Mouse (Mus musculus) heart, postnatal 0 days (tissue): ENCODE measurements around the gene Nudt7. TPM values are rescaled to one million over a fixed set of nuclear protein-coding genes. Genes with fewer than 3 reads are reported as not detected.
A peak's percentile ranks its signal among the peaks of the same experiment; 100 is the strongest.

Source experiments
- ATAC-seq: fragments of 200-750 bp; cut with Nextera tagmentation; 2 replicates; pipeline ENCODE4 v1.8.0; 2017; ENCODE audit warnings: low read depth, moderate number of reproducible peaks, moderate library complexity; ENCODE audit not compliant: insufficient read depth
- DNase-seq: peaks from one replicate; pipeline ENCODE4 v3.0.0-alpha.2; 2016; ENCODE audit warnings: low spot score
- H3K27ac ChIP-seq: fragments of 300-500 bp; sonication (generic); 2 replicates; pipeline ENCODE4 v1.5.1; 2014; ENCODE audit warnings: low read depth, mild to moderate bottlenecking
- H3K27me3 ChIP-seq: fragments of 300-500 bp; sonication (generic); 2 replicates; pipeline ENCODE4 v1.6.1; 2014; ENCODE audit warnings: low read length, mixed read lengths; ENCODE audit not compliant: control insufficient read depth, insufficient read depth
- H3K36me3 ChIP-seq: fragments of 300-500 bp; sonication (generic); replicated peaks from 2 replicates; pipeline ENCODE4 v1.6.1; 2014; ENCODE audit warnings: low read length, mixed read lengths; ENCODE audit not compliant: control insufficient read depth, insufficient read depth
- H3K4me1 ChIP-seq: fragments of 300-500 bp; sonication (generic); 2 replicates; pipeline ENCODE4 v1.6.1; 2014; ENCODE audit warnings: antibody characterized with exemption; ENCODE audit not compliant: control insufficient read depth, insufficient read depth
- H3K4me2 ChIP-seq: fragments of 300-500 bp; sonication (generic); 2 replicates; pipeline ENCODE4 v1.6.1; 2014; ENCODE audit warnings: low read depth, mild to moderate bottlenecking, low read length, moderate library complexity
- H3K4me3 ChIP-seq: fragments of 300-500 bp; sonication (generic); 2 replicates; pipeline ENCODE4 v1.5.1; 2014; ENCODE audit warnings: low read depth, low read length
- H3K9ac ChIP-seq: fragments of 300-500 bp; sonication (generic); replicated peaks from 2 replicates; pipeline ENCODE4 v1.6.1; 2014; ENCODE audit warnings: low read depth, low read length, mixed read lengths
- H3K9me3 ChIP-seq: fragments of 300-500 bp; sonication (generic); replicated peaks from 2 replicates; pipeline ENCODE4 v1.6.1; 2016; ENCODE audit warnings: low read length; ENCODE audit not compliant: control insufficient read depth
- CTCF ChIP-seq: IDR thresholded peaks from 2 replicates; pipeline ENCODE4 v1.5.1; 2016; ENCODE audit warnings: antibody characterized with exemption, control low read depth, low read depth
- EP300 ChIP-seq: IDR thresholded peaks from 2 replicates; pipeline ENCODE4 v1.6.1; 2016; ENCODE audit warnings: antibody characterized with exemption, low read depth
- WGBS: fragments of 180-500 bp; shearing (Covaris S2); extraction: QIAGEN DNeasy Blood & Tissue Kit; methylation state at CpG from one replicate; pipeline ENCODE4 v1.1.7; 2014; 5-methylcytosine and 5-hydroxymethylcytosine counted together
- polyA plus RNA-seq: library from polyadenylated mRNA; unstranded; fragments of >200 nt; fragmentation: Nextera tagmentation; extraction: Ambion mirVana; gene quantifications from 2 replicates; pipeline ENCODE4 v1.2.1, GENCODE M21; 2015
- total RNA-seq: library from RNA; depleted of rRNA; stranded (reverse); fragments of >200 nt; gene quantifications from 2 replicates; pipeline ENCODE4 v1.2.3, GENCODE M21; 2014; ENCODE audit warnings: low replicate concordance

Nudt7 gene
- total and polyA plus RNA-seq, 2 experiments from 2014 or later: 25.3 to 66.5 TPM

DNA sequence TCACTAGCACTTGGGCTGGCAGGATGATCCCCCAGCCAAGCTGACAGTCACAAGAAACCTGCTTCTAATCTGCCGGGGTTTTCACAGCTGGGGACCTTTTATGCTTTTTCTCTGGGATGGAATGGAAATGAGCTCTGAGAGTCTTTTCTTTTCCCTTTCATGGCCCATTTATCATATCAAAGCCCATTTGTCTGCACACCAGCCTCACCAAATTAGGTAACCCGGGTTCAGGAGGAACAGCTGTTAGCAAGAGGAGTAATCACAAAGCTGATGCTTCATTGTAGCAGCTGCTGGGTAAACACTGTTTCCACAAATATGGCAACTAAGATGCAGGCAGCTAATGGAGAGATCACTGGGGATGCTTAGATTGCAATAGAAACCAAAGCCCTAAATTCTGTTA, 17.3 kb upstream of the Nudt7 start:
- no peak for ATAC-seq
- WGBS: 2% methylated on average over 2 of the region's 2 CpGs

DNA sequence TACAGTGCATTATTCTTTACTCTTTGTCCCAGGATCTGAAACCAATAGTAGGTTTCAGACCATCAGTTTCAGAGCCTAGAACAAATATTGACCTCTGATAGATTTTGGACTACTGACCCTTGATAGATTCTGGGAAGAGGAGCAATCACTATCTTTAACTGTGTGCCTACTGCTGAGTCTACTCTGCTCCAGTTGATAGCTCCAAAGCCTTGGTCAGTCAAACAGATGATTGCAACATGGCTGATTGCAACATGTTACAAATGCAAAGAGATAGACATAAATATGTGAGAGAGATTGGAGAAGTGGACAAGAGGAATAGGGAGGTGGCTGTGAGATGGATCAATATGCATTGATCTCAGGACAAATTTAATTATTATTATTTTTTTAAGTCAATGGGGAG, 15.9 kb upstream of the Nudt7 start:
- Histone ChIP-seq H3K27me3 (no peaks in the 10 kb centered on the region), H3K36me3 (no peaks in the 10 kb centered on the region), H3K9me3 (no peaks in the 10 kb centered on the region), H3K4me1 (no peaks in the 10 kb centered on the region), H3K4me2 (no peak overlapping the region), H3K4me3 (no peak overlapping the region), H3K9ac (no peak overlapping the region), H3K27ac (no peak overlapping the region)
- ATAC-seq: no peak
- TF ChIP-seq EP300 (no peak), CTCF (no peak)
- DNase-seq: no peak

More for the DNA sequence above, 17.3 kb upstream of the Nudt7 start:
- Histone ChIP-seq H3K36me3 (no peaks in the 10 kb centered on the region), H3K4me2 (no peak overlapping the region), H3K4me3 (no peak overlapping the region), H3K27ac (no peak overlapping the region), H3K9me3 (no peaks in the 10 kb centered on the region), H3K27me3 (no peaks in the 10 kb centered on the region), H3K9ac (no peak overlapping the region), H3K4me1 (no peaks in the 10 kb centered on the region)
- no peak for DNase-seq
- TF ChIP-seq CTCF (no peak), EP300 (no peak)

DNA sequence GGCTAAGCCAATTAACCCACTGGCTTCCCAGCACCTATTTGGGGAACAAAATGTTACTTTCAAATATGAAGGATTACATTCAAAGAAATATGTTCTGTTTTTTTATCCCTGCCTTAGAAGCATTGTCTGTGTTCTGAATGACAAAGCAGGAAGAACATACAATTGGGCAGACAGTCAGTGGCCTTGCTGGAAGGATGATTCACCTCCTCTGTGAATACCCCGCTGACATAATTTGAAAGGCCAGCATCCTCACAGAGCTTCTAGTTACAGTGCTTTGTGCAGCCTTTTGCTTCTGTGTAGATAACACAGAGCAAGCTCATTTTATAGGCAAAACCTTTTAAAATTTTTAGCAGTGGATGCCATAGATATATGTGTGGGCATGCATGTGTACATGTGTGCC, 11.6 kb upstream of the Nudt7 start:
- Histone ChIP-seq H3K27me3 (no peaks in the 10 kb centered on the region), H3K9ac (no peak overlapping the region), H3K36me3 (no peaks in the 10 kb centered on the region), H3K4me1 (no peaks in the 10 kb centered on the region), H3K27ac (peak overlapping the region; percentile 2; the same call in 1 of the 2 replicates), H3K4me2 (no peak overlapping the region), H3K4me3 (no peak overlapping the region), H3K9me3 (no peaks in the 10 kb centered on the region)
- TF ChIP-seq EP300 (no peak), CTCF (no peak)
- no peak for DNase-seq
- ATAC-seq: no peak
- WGBS: 82% methylated on average over 1 of the region's 1 CpGs

DNA sequence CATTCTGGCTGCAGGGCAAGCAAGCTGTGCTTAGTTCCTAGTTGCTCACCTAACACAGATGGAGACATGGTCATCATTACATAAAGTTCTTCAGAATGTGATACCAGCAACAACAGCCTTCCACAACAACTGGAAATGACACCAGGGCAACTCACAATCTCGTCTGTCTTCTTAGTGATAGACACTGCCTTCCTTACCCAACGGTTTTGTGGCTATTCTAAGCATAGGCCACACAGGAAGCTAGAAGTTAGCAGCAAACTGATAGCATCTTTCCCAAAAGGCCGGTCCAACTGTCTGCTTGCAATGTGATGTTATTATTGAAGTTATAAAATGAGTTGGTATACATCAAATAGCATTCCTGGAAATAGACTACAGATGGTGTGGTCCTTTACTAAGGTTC, 9.7 kb upstream of the Nudt7 start:
- 24% methylated on average over 3 of the region's 3 CpGs for WGBS
- no peaks in the 10 kb centered on the region for H3K4me1 ChIP-seq
- ATAC-seq: no peak
- H3K27me3 ChIP-seq: no peaks in the 10 kb centered on the region
- DNase-seq: no peak
- no peak for TF ChIP-seq EP300
- TF ChIP-seq CTCF: no peak
- no peaks in the 10 kb centered on the region for H3K36me3 ChIP-seq
- no peaks in the 10 kb centered on the region for H3K9me3 ChIP-seq
- no peak overlapping the region for H3K27ac ChIP-seq
- H3K4me2 ChIP-seq: no peak overlapping the region
- no peak overlapping the region for H3K4me3 ChIP-seq
- H3K9ac ChIP-seq: no peak overlapping the region

DNA sequence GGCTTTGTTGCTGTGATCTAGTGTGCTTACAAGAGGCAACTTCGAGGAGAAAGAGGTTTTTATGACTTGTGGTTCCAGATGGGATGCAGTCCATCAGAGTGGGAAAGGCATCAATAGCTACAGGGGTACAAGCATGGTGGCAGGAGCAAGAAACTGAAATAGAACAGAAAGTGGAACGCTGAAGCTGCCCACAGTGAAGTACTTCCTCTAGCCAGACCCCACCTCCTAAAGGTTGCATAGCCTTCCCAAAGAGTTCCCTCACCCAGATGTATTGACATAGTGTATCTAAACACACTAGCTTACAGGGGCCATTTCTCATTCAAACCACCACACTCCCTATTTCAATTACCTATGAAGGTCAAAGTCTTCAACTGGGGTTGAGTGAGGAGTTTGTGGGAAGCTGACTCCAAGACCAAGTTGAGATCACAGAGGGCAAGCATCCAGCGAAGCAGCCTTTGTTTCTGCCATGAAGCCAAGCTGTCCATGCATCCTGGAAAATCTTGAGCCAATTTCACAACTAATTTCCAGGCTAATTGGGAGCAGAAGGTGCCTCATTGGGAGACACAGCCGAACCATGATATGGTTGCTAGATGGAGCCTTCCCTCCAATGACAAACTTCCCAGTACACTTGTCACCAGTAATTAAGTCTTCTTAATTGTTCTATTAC, 9.1 kb upstream of the Nudt7 start:
- no peak for ATAC-seq
- WGBS: 69% methylated on average over 4 of the region's 4 CpGs
- Histone ChIP-seq H3K4me3 (no peak overlapping the region), H3K9ac (no peak overlapping the region), H3K9me3 (no peaks in the 10 kb centered on the region), H3K27me3 (no peaks in the 10 kb centered on the region), H3K4me2 (no peak overlapping the region), H3K36me3 (no peaks in the 10 kb centered on the region), H3K4me1 (no peaks in the 10 kb centered on the region), H3K27ac (no peak overlapping the region)
- DNase-seq: no peak
- TF ChIP-seq EP300: no peak
- TF ChIP-seq CTCF: no peak

DNA sequence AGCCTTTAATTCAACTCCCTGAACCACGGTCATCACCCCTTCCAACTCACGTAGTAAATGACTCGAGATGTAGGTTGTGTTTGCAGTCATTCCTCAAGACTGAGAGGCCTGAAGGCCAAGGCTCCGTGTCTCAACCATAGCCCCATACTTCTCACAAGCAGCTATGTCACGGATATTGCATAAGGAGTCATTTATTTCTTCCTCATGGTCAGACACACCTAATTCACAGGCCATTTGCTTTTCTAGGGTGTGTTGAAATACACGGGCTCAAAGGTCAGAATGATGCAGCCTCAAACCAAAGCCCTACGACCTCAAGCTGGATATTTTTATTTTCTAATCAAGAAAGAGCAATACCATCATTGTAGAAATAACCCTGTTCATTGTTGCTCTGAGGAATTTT, 2.5 kb upstream of the Nudt7 start:
- TF ChIP-seq EP300 (no peak), CTCF (no peak)
- Histone ChIP-seq H3K36me3 (no peaks in the 10 kb centered on the region), H3K9ac (no peak overlapping the region), H3K9me3 (no peaks in the 10 kb centered on the region), H3K27ac (no peak overlapping the region), H3K4me3 (no peak overlapping the region), H3K27me3 (no peaks in the 10 kb centered on the region), H3K4me1 (peaks cover 10% of the 10 kb centered on the region), H3K4me2 (no peak overlapping the region)
- WGBS: 80% methylated on average over 7 of the region's 7 CpGs
- no peak for DNase-seq
- no peak for ATAC-seq
